Comparison of ENCODE assay signal across 14 mouse cellular contexts in genomic region chr14:32036482-32036881, GRCm38 (mm10). TPM values are rescaled to one million over a fixed set of nuclear protein-coding genes. Genes with fewer than 3 reads are reported as not detected.
"Had no signal": no experiment of that assay in that cellular context is flagged by ENCODE, and none has a peak within 500 bp of the region (broad histone marks: within the 10 kb centered on the region; RNA-seq: fewer than 3 reads in every experiment).

No protein-coding gene starts in this region.

- ATAC-seq: liver, embryonic 12.5 days had no signal

- DNase-seq: kidney, adult 18-20 months; kidney, postnatal 10 days; lung, embryonic 14.5 days; lung, postnatal 10 days; lung, postnatal 4 days; midbrain, embryonic 14.5 days; retina, postnatal 1 day; right cerebral cortex, postnatal 4 days; spleen, adult 18-20 months; thymus, adult 18-20 months; thymus, postnatal 14 days had no signal

RNA-seq across cellular contexts. Expression of gene Galnt15, which starts 7.7 kb away (rescaled TPM):
- total RNA-seq: megakaryocyte, adult 5-6 weeks had no signal
- polyA plus RNA-seq: limb, embryonic 11.5 days; liver, embryonic 12.5 days had no signal
